Mouse (Mus musculus) small intestine, adult 2 months (tissue): ENCODE data around the gene Cldn15.

Experiments
- CTCF ChIP-seq: fragments of 200-500 bp; IDR thresholded peaks from 2 replicates; pipeline ENCODE4 v1.5.1; 2012; ENCODE audit warnings: low read depth, mild to moderate bottlenecking, control low read depth, inconsistent platforms, low read length, moderate library complexity, mixed read lengths; ENCODE audit not compliant: insufficient replicate concordance, insufficient read length; ENCODE audit errors: extremely low read depth
- POLR2A ChIP-seq: fragments of 200-500 bp; IDR thresholded peaks from 2 replicates; pipeline ENCODE4 v1.6.1; 2012; ENCODE audit warnings: low read depth, mild to moderate bottlenecking, control low read depth, inconsistent platforms, low read length, moderate library complexity

- TF ChIP-seq POLR2A (no peak), CTCF (no peak)
Measured at GRCm38 (mm10) chr5:136987934-136988271, 21.5 kb downstream of the Cldn15 start, which contains the start of gene Znhit1.
